Mouse (Mus musculus): Measurements from ENCODE around the gene Plpp3. TPM values are rescaled to one million over a fixed set of nuclear protein-coding genes. Genes with fewer than 3 reads are reported as not detected.

The Plpp3 gene
- polyA plus RNA-seq, 2 experiments, result 112 to 117 TPM

DNA sequence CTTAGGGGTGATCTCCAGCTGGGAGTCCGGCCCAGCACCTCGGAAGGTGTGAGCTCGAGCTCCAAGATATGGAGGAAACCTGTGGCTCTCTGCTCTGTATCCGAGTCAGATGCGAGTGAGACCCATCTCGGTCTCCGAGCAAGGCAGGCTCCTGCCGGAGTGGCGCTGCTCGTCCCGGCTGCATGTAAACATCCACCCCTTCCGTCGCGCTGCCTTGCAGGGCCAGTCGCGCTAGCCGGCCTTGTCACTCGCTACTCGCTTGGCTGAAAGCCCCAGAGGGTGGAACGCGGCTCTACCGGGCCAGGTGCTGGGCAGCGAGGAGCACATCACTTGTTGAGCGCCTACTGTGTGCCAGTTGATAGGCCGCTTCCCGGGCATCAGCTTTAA is 1.0 kb downstream of the Plpp3 start:
- peak overlapping the region; percentile 97 for H3K9ac ChIP-seq (ENCODE audit: low read depth, low read length, severe bottlenecking)
- TF ChIP-seq POLR2A (IDR thresholded peaks at IDR 0.05; ENCODE audit: borderline replicate concordance, extremely low read depth, insufficient read depth, insufficient read length), result 0 out of 2 replicates have a peak, but pooled peaks have one; percentile 11
- no peaks in the 10 kb centered on the region for H3K27me3 ChIP-seq (ENCODE audit: control insufficient read depth, insufficient read depth, low read length)
- peaks cover 21% of the 10 kb centered on the region for H3K4me1 ChIP-seq (ENCODE audit: control insufficient read depth, insufficient read depth, low read length)
- H3K4me3 ChIP-seq (replicated peaks; ENCODE audit: low read length), result peak overlapping the region; percentile 91
- H3K9me3 ChIP-seq (ENCODE audit: control insufficient read depth, low read length), result no peaks in the 10 kb centered on the region
- DNase-seq (ENCODE audit: low spot score) (peak; percentile 60), ATAC-seq (ENCODE audit: low FRiP score, low read depth) (peak; percentile 24; the same call in 1 of the 2 replicates)
- under 1% methylated on average over 26 of the region's 26 CpGs for WGBS
- H3K4me2 ChIP-seq (replicated peaks; ENCODE audit: low read depth, low read length, severe bottlenecking), result peak overlapping the region; percentile 68
- peaks cover 17% of the 10 kb centered on the region for H3K36me3 ChIP-seq (ENCODE audit: control insufficient read depth, insufficient read depth, low read length)
- H3K27ac ChIP-seq (replicated peaks; ENCODE audit: low read depth, low read length), result peak overlapping the region; percentile 99

DNA sequence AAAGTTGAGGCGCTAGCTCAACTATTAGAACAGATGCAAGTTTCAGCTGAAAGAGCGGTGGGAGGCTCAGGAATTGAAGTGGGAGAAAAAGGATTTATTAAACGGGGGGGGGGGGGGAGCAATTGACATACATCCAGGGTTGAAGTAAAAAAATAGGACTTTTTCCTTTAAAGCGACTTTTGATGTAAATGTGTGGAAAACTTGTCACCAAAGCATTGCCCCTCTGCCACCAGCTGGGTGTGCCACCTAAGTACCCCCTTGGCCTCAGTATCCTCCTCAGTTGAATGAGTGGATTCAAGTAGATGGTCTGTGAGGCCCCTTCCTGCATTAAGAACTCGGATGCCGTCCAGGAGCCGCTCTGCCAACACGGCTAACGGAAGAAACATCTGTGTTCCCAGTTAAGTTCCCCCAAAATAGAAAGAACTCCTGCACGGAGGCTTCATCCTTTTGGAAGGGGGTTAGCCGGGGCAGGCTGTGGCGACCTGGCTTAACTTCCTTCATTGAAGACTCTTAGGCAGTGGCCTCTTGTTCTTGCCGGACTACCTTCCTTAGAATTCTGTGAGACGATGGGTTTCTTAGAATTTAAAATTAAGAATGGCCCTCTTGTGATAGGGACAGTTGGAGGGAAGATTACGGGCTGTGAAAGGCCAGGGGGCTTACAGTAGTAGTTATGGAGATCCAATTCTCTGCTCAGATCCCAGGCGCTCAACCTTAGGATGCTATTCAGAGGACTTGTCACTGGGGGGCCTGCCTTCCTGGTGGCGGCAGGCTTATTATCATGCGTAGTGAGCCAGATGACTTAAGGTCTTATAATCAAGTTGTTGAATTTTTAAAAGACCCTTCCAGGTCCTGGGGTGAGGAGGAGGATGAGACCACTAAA is 1.7 kb downstream of the Plpp3 start:
- peak overlapping the region; percentile 68 for H3K4me2 ChIP-seq (replicated peaks; ENCODE audit: low read depth, low read length, severe bottlenecking)
- peaks cover 28% of the 10 kb centered on the region for H3K4me1 ChIP-seq (ENCODE audit: control insufficient read depth, insufficient read depth, low read length)
- TF ChIP-seq POLR2A (IDR thresholded peaks at IDR 0.05; ENCODE audit: borderline replicate concordance, extremely low read depth, insufficient read depth, insufficient read length), result no peak
- H3K27me3 ChIP-seq (ENCODE audit: control insufficient read depth, insufficient read depth, low read length), result no peaks in the 10 kb centered on the region
- ATAC-seq (ENCODE audit: low FRiP score, low read depth), result no peak
- peak overlapping the region; percentile 91 for H3K4me3 ChIP-seq (replicated peaks; ENCODE audit: low read length)
- peak overlapping the region; percentile 99 for H3K27ac ChIP-seq (replicated peaks; ENCODE audit: low read depth, low read length)
- 2% methylated on average over 18 of the region's 18 CpGs for WGBS
- DNase-seq (ENCODE audit: low spot score), result peak; percentile 53
- H3K36me3 ChIP-seq (ENCODE audit: control insufficient read depth, insufficient read depth, low read length), result peaks cover 23% of the 10 kb centered on the region
- H3K9me3 ChIP-seq (ENCODE audit: control insufficient read depth, low read length), result no peaks in the 10 kb centered on the region
- peak overlapping the region; percentile 97 for H3K9ac ChIP-seq (ENCODE audit: low read depth, low read length, severe bottlenecking)

DNA sequence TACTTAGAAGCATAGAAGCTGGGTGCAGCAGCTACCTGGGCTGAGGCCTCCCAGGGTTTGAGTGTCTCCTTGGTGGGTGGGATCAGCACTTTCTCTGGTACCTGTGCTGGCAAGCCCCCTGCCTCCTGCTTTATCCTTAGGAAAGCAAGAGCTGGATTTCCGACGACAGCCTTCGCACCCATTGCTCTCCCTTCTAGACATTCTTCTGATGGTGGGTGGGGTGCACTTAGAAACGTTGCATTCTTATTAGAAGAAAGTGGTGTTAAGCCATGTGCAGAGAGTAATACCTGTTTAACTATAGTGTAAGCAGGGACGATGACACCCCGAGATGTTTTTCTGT is 2.4 kb downstream of the Plpp3 start:
- no peak for TF ChIP-seq POLR2A (IDR thresholded peaks at IDR 0.05; ENCODE audit: borderline replicate concordance, extremely low read depth, insufficient read depth, insufficient read length)
- DNase-seq (ENCODE audit: low spot score), result no peak
- Histone ChIP-seq H3K9me3 (ENCODE audit: control insufficient read depth, low read length) (no peaks in the 10 kb centered on the region), H3K4me3 (replicated peaks; ENCODE audit: low read length) (peak overlapping the region; percentile 91), H3K4me1 (ENCODE audit: control insufficient read depth, insufficient read depth, low read length) (peaks cover 31% of the 10 kb centered on the region), H3K36me3 (ENCODE audit: control insufficient read depth, insufficient read depth, low read length) (peaks cover 25% of the 10 kb centered on the region), H3K27me3 (ENCODE audit: control insufficient read depth, insufficient read depth, low read length) (no peaks in the 10 kb centered on the region), H3K27ac (replicated peaks; ENCODE audit: low read depth, low read length) (no peak overlapping the region), H3K9ac (ENCODE audit: low read depth, low read length, severe bottlenecking) (peak overlapping the region; percentile 97), H3K4me2 (replicated peaks; ENCODE audit: low read depth, low read length, severe bottlenecking) (peak overlapping the region; percentile 68)
- WGBS, result 14% methylated on average over 6 of the region's 6 CpGs
- no peak for ATAC-seq (ENCODE audit: low FRiP score, low read depth)

DNA sequence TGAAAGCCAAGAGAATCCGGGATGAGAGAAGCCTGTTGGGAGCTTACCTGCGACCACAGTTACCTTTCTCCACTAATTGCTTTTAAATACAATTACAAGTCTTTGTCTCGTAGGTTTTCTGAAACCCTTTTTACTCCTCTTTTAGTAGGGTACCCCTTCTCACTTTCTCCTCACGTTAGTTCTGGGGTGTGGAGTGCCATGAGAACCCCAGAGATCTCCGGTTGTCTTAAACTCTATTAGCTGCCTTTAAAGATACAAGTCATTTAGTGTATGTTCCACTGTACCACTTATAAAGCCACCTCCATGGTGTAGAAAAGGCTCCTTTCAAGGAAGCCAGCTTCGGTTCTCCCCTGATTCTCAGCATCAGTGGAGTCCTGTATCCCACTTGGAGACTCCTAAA is 3.3 kb downstream of the Plpp3 start:
- ATAC-seq (ENCODE audit: low FRiP score, low read depth) (no peak), DNase-seq (ENCODE audit: low spot score) (no peak)
- no peaks in the 10 kb centered on the region for H3K9me3 ChIP-seq (ENCODE audit: control insufficient read depth, low read length)
- 54% methylated on average over 6 of the region's 6 CpGs for WGBS
- no peak overlapping the region; the same call in 1 of the 2 replicates for H3K9ac ChIP-seq (ENCODE audit: low read depth, low read length, severe bottlenecking)
- H3K27me3 ChIP-seq (ENCODE audit: control insufficient read depth, insufficient read depth, low read length), result no peaks in the 10 kb centered on the region
- H3K36me3 ChIP-seq (ENCODE audit: control insufficient read depth, insufficient read depth, low read length), result peaks cover 25% of the 10 kb centered on the region
- peak overlapping the region; percentile 68 for H3K4me2 ChIP-seq (replicated peaks; ENCODE audit: low read depth, low read length, severe bottlenecking)
- no peak for TF ChIP-seq POLR2A (IDR thresholded peaks at IDR 0.05; ENCODE audit: borderline replicate concordance, extremely low read depth, insufficient read depth, insufficient read length)
- no peak overlapping the region for H3K27ac ChIP-seq (replicated peaks; ENCODE audit: low read depth, low read length)
- H3K4me1 ChIP-seq (ENCODE audit: control insufficient read depth, insufficient read depth, low read length), result peaks cover 37% of the 10 kb centered on the region
- H3K4me3 ChIP-seq (replicated peaks; ENCODE audit: low read length), result peak overlapping the region; percentile 91

DNA sequence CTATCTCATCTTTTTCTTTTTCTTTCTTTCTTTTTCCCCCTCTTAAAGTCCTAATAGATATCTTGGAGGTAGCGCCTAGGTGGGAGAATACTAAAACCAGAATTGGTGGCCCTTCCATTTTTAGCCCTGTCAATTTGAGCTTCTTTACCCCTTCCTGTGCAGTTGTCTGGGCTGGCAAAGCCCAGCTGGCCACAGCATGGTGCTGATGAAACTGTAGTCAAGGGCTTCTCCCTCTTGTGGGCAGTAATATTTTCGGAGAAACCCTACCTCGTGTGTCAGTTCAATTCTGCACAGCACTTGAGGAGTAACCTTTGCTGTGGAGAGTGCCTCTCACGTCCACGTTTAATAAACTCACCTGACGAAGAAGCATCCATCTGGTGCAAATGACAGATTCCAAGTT is 4.9 kb downstream of the Plpp3 start:
- H3K4me3 ChIP-seq (replicated peaks; ENCODE audit: low read length), result no peak overlapping the region
- WGBS, result 52% methylated on average over 6 of the region's 6 CpGs
- H3K4me1 ChIP-seq (ENCODE audit: control insufficient read depth, insufficient read depth, low read length), result peaks cover 37% of the 10 kb centered on the region

More for the DNA sequence above, 4.9 kb downstream of the Plpp3 start:
- H3K9me3 ChIP-seq (ENCODE audit: control insufficient read depth, low read length), result no peaks in the 10 kb centered on the region
- ATAC-seq (ENCODE audit: low FRiP score, low read depth), result no peak
- H3K36me3 ChIP-seq (ENCODE audit: control insufficient read depth, insufficient read depth, low read length), result peaks cover 25% of the 10 kb centered on the region
- no peaks in the 10 kb centered on the region for H3K27me3 ChIP-seq (ENCODE audit: control insufficient read depth, insufficient read depth, low read length)
- peak overlapping the region; percentile 68 for H3K4me2 ChIP-seq (replicated peaks; ENCODE audit: low read depth, low read length, severe bottlenecking)
- no peak overlapping the region for H3K9ac ChIP-seq (ENCODE audit: low read depth, low read length, severe bottlenecking)
- no peak for TF ChIP-seq POLR2A (IDR thresholded peaks at IDR 0.05; ENCODE audit: borderline replicate concordance, extremely low read depth, insufficient read depth, insufficient read length)
- DNase-seq (ENCODE audit: low spot score), result no peak
- H3K27ac ChIP-seq (replicated peaks; ENCODE audit: low read depth, low read length), result no peak overlapping the region
